Mouse (Mus musculus): Measurements from ENCODE around the gene Itih4. TPM values are rescaled to one million over a fixed set of nuclear protein-coding genes. Genes with fewer than 3 reads are reported as not detected.

Gene Itih4
- total RNA-seq, 2 experiments from 2014 or later = not detected

- no peak for DNase-seq (ENCODE audit: extremely low spot score in 1 of 2, low spot score in 1 of 2)
Observed at GRCm38 (mm10) chr14:30930386-30930785, 44.1 kb downstream of the Itih4 start.

GRCm38 (mm10) chr14:30933351-30933750 lies 47.1 kb downstream of the Itih4 start:
- DNase-seq (ENCODE audit: extremely low spot score in 1 of 2, low spot score in 1 of 2) = no peak

- no peak for DNase-seq (ENCODE audit: extremely low spot score in 1 of 2, low spot score in 1 of 2)
Observed at GRCm38 (mm10) chr14:30942254-30942653, 56.0 kb downstream of the Itih4 start.

- no peak for DNase-seq (ENCODE audit: extremely low spot score in 1 of 2, low spot score in 1 of 2)
Observed at GRCm38 (mm10) chr14:30943038-30943437, 56.8 kb downstream of the Itih4 start, which contains the start of gene Itih1. Gene Itih1, minus strand, starts transcription at chr14:30943289.

- DNase-seq (ENCODE audit: extremely low spot score in 1 of 2, low spot score in 1 of 2) = peak; percentile 52 to 85
Observed at GRCm38 (mm10) chr14:30943860-30944674, 57.8 kb downstream of the Itih4 start.

- DNase-seq (ENCODE audit: extremely low spot score in 1 of 2, low spot score in 1 of 2) = no peak
Observed at GRCm38 (mm10) chr14:30944745-30945144, 58.5 kb downstream of the Itih4 start.

GRCm38 (mm10) chr14:30949986-30950385 lies 63.7 kb downstream of the Itih4 start:
- DNase-seq (ENCODE audit: extremely low spot score in 1 of 2, low spot score in 1 of 2) = no peak

GRCm38 (mm10) chr14:30951154-30951825 lies 65.0 kb downstream of the Itih4 start, which contains the start of gene Nek4:
Gene Nek4, plus strand, starts transcription at chr14:30951377.
- DNase-seq (ENCODE audit: extremely low spot score in 1 of 2, low spot score in 1 of 2) = peak; percentile 87 to 89

Other genes with a start within 250 kb of the Itih4 start
- gene Rft1, start 232.1 kb upstream of the Itih4 start, total RNA-seq (2021) = 10 to 100 TPM; 10.1 to 11.3 TPM
- 10 to 100 TPM; 28.9 to 30.1 TPM for gene Sfmbt1, start 171.6 kb upstream of the Itih4 start, total RNA-seq (2021)
- gene Tmem110, start 60.9 kb upstream of the Itih4 start, total RNA-seq (2021) = 10 to 100 TPM; 19.2 to 24.6 TPM
- gene Mustn1, start 7.3 kb upstream of the Itih4 start, total RNA-seq (2021) = 1 to 10 TPM; 1.3 TPM
- gene Itih3, start 37.3 kb downstream of the Itih4 start, total RNA-seq (2021) = 10 to 100 TPM; 25.4 to 25.7 TPM
- gene Itih1, start 56.8 kb downstream of the Itih4 start, total RNA-seq (2021) = not detected
- 10 to 100 TPM; 16.9 to 17.0 TPM for gene Nek4, start 64.9 kb downstream of the Itih4 start, total RNA-seq (2021)
- 10 to 100 TPM; 35.7 to 49.0 TPM for gene Glt8d1, start 114.9 kb downstream of the Itih4 start, total RNA-seq (2021)
- 100 to 1,000 TPM; 171 to 189 TPM for gene Spcs1, start 115.2 kb downstream of the Itih4 start, total RNA-seq (2021)
- 10 to 100 TPM; 55.3 to 59.0 TPM for gene Pbrm1, start 132.7 kb downstream of the Itih4 start, total RNA-seq (2021)
- 10 to 100 TPM; 36.0 to 57.6 TPM for gene Gnl3, start 132.7 kb downstream of the Itih4 start, total RNA-seq (2021)
- 10 to 100 TPM; 28.6 to 29.6 TPM for gene Smim4, start 242.5 kb downstream of the Itih4 start, total RNA-seq (2021)
- 10 to 100 TPM; 12.8 to 17.9 TPM for gene Nt5dc2, start 244.6 kb downstream of the Itih4 start, total RNA-seq (2021)

Measured in layer of hippocampus, postnatal 25 days (tissue).